Mouse (Mus musculus) small intestine, adult 2 months (tissue): ENCODE results near the gene Samd4b.

Experiments
- CTCF ChIP-seq: fragments of 200-500 bp; IDR thresholded peaks from 2 replicates; pipeline ENCODE4 v1.5.1; 2012; ENCODE audit warnings: low read depth, mild to moderate bottlenecking, control low read depth, inconsistent platforms, low read length, moderate library complexity, mixed read lengths; ENCODE audit not compliant: insufficient replicate concordance, insufficient read length; ENCODE audit errors: extremely low read depth
- POLR2A ChIP-seq: fragments of 200-500 bp; IDR thresholded peaks from 2 replicates; pipeline ENCODE4 v1.6.1; 2012; ENCODE audit warnings: low read depth, mild to moderate bottlenecking, control low read depth, inconsistent platforms, low read length, moderate library complexity

DNA sequence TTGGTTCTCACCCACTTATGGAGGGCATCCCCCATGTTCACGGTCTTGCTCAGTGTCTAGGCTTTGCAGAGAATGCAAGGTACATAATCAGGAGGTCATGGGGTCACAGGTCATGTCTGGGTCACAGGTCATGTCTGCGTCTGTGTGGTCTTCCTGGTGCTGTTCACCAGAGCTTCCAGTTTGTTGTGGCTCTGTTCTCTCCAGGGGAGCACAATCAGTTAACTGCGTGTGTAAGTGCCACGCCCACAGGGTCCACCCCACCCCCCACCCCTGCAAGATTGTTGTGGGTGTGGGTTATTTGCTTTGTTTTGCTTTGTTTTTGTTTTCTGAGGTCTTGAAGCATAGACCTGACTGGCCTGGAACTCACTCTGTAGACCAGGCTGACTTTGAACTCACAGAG, 113.8 kb downstream of the Samd4b start:
- TF ChIP-seq CTCF = no peak
- TF ChIP-seq POLR2A = no peak
